Mouse (Mus musculus): Measurements from ENCODE around the gene 2310007B03Rik. TPM values are rescaled to one million over a fixed set of nuclear protein-coding genes. Genes with fewer than 3 reads are reported as not detected.
A peak's percentile ranks its signal among the peaks of the same experiment; 100 is the strongest.
"Not testable (repeated sequence)": the region's sequence is repeated elsewhere in the genome, so short reads cannot be mapped to it uniquely, and the experiment has no call there.

2310007B03Rik gene
- 27.6 and 28.8 TPM in 2 replicates for polyA plus RNA-seq (2015; fragmentation: Nextera tagmentation; extraction: Ambion mirVana)

DNA sequence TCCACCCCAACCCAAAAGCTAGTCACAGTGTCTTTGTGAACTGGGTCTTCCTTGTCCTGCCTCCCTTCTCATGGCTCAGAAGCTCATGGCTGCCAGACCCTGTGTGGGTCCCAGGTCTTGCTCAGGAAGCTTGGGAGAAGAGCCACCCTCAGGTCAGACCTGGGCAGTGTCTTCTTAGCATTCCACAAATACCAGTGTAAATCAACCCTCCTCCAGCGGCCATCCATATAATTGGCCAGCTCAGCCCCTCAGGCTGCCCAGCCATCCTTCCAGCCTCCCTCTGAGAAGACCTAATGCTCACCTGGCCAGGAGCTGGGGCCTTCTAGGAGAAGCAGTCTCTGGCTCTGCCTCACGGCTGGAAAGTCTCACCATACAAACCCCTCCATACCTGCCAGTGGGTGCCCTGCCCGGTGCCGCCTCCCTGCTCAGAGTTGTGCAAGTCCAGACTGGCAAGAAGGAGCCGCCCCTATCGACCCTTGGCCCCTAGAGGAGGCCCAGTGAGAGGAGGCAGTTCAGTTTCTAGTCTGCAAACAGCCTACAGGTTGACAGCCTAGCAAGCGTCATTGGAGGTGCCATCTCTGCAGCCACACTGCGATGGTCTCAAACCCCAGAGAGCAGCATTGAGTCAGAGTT is at the start of gene 2310007B03Rik:
2310007B03Rik (minus strand) TSS at position 448 of the 633 bp plus-strand sequence.
- no peak for ATAC-seq (ENCODE audit: insufficient number of reproducible peaks, low FRiP score, low TSS enrichment, low read depth)
- 62% methylated on average over 8 of the region's 8 CpGs for WGBS
- Histone ChIP-seq H3K9me3 (no peaks in the 10 kb centered on the region), H3K27me3 (no peaks in the 10 kb centered on the region), H3K27ac (peak within 1 kb of the TSS; percentile 47), H3K4me2 (no peak within 1 kb of the TSS), H3K4me3 (no peak within 1 kb of the TSS), H3K9ac (no peak within 1 kb of the TSS), H3K36me3 (no peaks in the 10 kb centered on the region), H3K4me1 (0 out of 2 replicates have a peak, but pooled peaks cover 3% of the 10 kb centered on the region)

DNA sequence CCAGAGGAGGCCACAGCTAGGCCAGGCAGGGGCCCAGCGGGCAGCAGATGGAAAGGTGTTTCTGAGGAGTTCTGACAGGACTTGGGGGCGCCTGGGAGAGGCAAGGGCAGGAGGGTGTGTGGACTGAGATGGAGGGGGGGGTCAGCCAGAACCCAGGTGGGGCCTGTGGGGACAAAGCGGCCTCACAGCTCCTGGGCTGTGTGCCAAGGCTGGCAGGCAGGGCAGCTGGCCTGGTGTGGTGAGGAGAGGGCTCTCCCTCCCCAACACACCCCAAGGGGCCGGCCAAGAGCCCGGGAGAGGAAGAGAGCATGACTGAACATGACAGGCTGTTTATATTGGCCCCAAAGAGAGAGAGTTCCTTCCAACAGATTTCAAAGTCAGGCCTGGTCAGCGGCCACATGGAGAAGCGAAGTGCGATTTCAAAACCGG is 49.5 kb upstream of the 2310007B03Rik start:
- Histone ChIP-seq H3K9ac (no peak overlapping the region), H3K4me1 (peaks cover 62% of the 10 kb centered on the region), H3K27ac (peak overlapping the region; percentile 81), H3K27me3 (no peaks in the 10 kb centered on the region), H3K4me2 (no peak overlapping the region; the same call in 1 of the 2 replicates), H3K36me3 (no peaks in the 10 kb centered on the region), H3K4me3 (no peak overlapping the region), H3K9me3 (no peaks in the 10 kb centered on the region)
- WGBS: 14% methylated on average over 9 of the region's 9 CpGs
- ATAC-seq (ENCODE audit: insufficient number of reproducible peaks, low FRiP score, low TSS enrichment, low read depth): peak; percentile 73

DNA sequence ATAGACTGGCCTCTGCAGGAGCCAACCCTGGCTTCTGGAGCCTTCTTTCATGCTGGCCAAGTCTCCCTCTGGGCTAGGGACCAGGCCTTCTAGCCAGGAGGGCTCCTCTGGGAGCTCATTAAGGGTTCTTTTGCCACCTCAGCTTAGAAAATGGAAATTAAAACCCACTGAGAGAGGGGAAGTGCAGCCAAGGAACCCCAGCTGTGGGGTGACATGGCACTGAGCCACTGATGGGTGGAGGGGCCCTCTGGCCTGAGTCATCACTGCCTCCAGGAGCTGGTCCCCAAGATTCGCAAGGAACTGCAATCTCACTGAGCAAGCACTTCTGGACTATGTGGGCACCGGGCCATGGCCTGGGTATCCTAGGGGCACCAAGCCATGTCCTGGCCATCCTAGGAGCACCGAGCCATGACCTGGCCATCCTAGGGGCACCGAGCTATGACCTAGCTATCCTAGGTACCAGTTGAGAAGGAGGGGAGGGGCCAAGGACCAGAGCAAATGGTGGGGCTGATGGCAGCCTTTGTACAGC is 46.9 kb upstream of the 2310007B03Rik start:
- peaks cover 51% of the 10 kb centered on the region for H3K4me1 ChIP-seq
- H3K36me3 ChIP-seq: no peaks in the 10 kb centered on the region
- H3K27me3 ChIP-seq: no peaks in the 10 kb centered on the region
- no peak overlapping the region for H3K4me3 ChIP-seq
- ATAC-seq (ENCODE audit: insufficient number of reproducible peaks, low FRiP score, low TSS enrichment, low read depth): no peak
- H3K27ac ChIP-seq: 0 out of 2 replicates have a peak overlapping the region, but pooled peaks have one; percentile 22
- H3K9me3 ChIP-seq: no peaks in the 10 kb centered on the region
- no peak overlapping the region for H3K9ac ChIP-seq
- 85% methylated on average over 4 of the region's 4 CpGs for WGBS
- no peak overlapping the region for H3K4me2 ChIP-seq

DNA sequence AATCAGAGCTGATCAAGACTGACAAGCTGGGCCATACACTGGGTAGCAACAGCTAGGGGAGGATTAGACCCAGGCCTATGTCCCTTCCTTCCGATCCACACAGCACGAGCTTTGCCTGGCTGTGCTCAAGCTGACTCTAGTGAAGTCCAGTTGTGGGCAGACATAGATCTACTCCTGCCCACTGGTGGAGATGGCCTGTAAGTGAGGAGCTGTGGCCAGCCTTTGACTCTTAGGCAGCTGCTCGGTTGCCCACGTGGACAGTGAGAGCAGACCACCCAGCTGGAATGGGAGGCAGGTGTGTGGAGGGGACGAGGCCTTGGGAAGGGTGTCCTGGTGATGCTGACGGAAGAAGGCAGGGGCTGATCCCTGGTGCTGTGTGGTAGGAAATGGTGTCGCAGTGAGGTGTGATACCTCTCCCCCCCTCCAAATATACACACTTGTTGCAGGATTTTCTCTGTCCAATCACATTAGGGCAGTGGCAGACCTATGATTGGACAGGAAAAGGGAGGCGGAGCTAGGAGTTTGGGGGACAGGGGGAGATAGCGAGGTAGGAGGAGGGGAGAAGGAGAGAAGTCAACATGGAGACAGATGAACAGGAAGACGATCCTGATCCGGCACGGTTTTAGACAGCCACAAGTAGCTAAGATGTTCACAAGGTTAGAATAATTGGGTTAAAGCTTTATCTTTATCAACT is 45.7 kb upstream of the 2310007B03Rik start:
- Histone ChIP-seq H3K36me3 (no peaks in the 10 kb centered on the region), H3K27ac (no peak overlapping the region), H3K4me1 (peaks cover 42% of the 10 kb centered on the region), H3K4me3 (no peak overlapping the region), H3K9me3 (no peaks in the 10 kb centered on the region), H3K27me3 (no peaks in the 10 kb centered on the region), H3K9ac (no peak overlapping the region), H3K4me2 (no peak overlapping the region)
- 63% methylated on average over 12 of the region's 12 CpGs for WGBS
- ATAC-seq (ENCODE audit: insufficient number of reproducible peaks, low FRiP score, low TSS enrichment, low read depth): no peak

DNA sequence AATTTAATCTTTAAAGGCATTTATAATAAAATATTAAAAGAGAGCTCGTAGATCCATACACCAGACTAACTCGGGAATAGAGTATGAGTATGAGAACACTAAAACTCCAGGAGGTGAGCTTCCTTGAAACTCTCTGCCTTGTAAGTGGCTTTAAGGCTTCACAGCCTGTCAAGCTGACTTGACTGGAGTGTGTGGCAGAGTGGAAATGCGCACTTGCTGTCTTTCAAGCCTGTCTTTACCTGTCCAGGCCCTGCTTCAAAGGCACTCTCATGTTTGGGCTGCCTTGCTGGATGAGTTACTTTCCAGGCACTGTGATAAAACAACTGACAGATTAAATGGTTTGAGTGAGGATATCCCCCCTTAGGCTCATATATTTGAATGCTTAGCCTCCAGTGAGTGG is 37.2 kb upstream of the 2310007B03Rik start:
- Histone ChIP-seq H3K9me3 (no peaks in the 10 kb centered on the region), H3K36me3 (no peaks in the 10 kb centered on the region), H3K27me3 (no peaks in the 10 kb centered on the region), H3K4me1 (no peaks in the 10 kb centered on the region), H3K9ac (no peak overlapping the region), H3K4me2 (no peak overlapping the region), H3K4me3 (no peak overlapping the region), H3K27ac (no peak overlapping the region)
- no peak for ATAC-seq (ENCODE audit: insufficient number of reproducible peaks, low FRiP score, low TSS enrichment, low read depth)
- 63% methylated on average over 3 of the region's 3 CpGs for WGBS

DNA sequence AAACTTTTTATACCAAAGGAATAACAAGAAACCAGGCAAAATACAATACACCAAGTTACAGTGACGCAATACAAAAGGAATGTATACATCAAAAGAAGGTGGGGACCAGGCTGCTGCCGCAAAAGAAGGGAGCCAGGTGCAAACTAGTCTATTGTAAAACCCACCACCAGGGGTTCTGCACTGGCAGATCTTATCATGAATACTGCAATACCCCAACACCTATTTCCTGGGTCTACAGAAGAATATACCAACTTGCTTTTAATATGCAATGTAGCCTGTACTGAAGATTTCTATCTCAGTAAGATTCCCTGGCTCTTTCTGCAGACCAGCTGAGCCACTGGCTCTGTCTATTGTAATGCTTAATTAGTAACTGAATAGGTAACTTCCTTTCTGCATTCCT is 36.7 kb upstream of the 2310007B03Rik start:
- ATAC-seq (ENCODE audit: insufficient number of reproducible peaks, low FRiP score, low TSS enrichment, low read depth); H3K36me3 ChIP-seq; H3K4me1 ChIP-seq; H3K9me3 ChIP-seq; H3K4me3 ChIP-seq; H3K4me2 ChIP-seq; H3K27ac ChIP-seq; H3K27me3 ChIP-seq; H3K9ac ChIP-seq: not testable (repeated sequence)
- WGBS: 59% methylated on average over 2 of the region's 2 CpGs

DNA sequence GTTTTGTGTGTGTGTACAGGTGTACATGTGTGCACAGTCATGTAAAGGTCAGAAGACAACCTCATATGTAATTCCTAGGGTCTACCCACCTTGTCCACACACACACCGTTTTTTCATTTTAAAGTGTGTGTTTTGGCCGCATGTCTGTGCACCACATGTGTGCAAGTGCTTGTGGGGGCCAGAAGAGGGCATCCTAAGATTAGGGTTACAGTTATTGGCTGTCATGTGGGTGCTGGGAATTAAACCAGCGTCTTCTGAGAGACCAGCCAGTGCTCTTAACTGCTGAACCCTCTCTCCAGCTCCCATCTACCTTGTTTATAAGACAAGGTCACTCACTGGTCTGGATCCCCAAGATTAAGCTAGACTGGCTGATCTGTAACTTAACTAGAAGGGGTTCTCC is 34.2 kb upstream of the 2310007B03Rik start:
- H3K27ac ChIP-seq: no peak overlapping the region
- H3K27me3 ChIP-seq: 0 out of 2 replicates have a peak, but pooled peaks cover 7% of the 10 kb centered on the region
- 87% methylated on average over 3 of the region's 3 CpGs for WGBS
- no peaks in the 10 kb centered on the region for H3K36me3 ChIP-seq
- 0 out of 2 replicates have a peak, but pooled peaks cover 4% of the 10 kb centered on the region for H3K4me1 ChIP-seq
- H3K4me3 ChIP-seq: no peak overlapping the region
- no peak overlapping the region for H3K4me2 ChIP-seq
- no peak overlapping the region for H3K9ac ChIP-seq
- H3K9me3 ChIP-seq: no peaks in the 10 kb centered on the region
- no peak for ATAC-seq (ENCODE audit: insufficient number of reproducible peaks, low FRiP score, low TSS enrichment, low read depth)

DNA sequence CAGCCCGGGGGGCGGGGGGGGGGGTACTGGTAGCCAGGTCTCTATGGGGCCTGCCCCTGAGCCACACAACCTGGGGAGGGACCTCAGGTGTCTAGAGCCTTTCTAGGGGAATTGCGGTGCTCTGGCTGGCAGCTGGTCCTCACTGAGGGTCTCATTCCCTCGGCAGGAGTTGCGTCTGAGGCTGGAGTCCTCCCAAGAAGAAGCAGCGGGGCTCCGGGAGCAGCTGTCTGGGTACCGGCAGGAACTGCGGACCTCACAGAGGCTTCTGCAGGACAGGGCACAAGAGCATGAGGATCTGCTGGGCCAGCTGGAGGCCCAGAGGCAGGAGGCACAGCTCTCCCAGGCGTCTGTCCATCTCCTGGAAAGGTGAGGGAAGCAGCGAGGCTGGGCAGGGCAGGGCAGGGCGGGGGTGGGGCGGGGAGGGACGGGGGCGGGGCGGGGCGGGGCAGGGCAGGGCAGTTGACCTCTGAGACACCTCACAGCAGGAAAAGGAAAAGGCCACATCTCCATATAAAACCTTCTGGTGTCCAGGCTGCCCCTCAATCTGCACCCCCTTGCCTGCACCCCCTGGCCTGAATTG is 30.1 kb upstream of the 2310007B03Rik start:
- 0 out of 2 replicates have a peak, but pooled peaks cover 13% of the 10 kb centered on the region for H3K27me3 ChIP-seq
- H3K27ac ChIP-seq: no peak overlapping the region
- H3K4me1 ChIP-seq: peaks cover 9% of the 10 kb centered on the region; the same call in 1 of the 2 replicates
- 14% methylated on average over 11 of the region's 17 CpGs for WGBS
- no peak overlapping the region for H3K4me3 ChIP-seq
- no peaks in the 10 kb centered on the region for H3K9me3 ChIP-seq
- ATAC-seq (ENCODE audit: insufficient number of reproducible peaks, low FRiP score, low TSS enrichment, low read depth): no peak
- H3K4me2 ChIP-seq: no peak overlapping the region
- H3K9ac ChIP-seq: no peak overlapping the region
- no peaks in the 10 kb centered on the region for H3K36me3 ChIP-seq

DNA sequence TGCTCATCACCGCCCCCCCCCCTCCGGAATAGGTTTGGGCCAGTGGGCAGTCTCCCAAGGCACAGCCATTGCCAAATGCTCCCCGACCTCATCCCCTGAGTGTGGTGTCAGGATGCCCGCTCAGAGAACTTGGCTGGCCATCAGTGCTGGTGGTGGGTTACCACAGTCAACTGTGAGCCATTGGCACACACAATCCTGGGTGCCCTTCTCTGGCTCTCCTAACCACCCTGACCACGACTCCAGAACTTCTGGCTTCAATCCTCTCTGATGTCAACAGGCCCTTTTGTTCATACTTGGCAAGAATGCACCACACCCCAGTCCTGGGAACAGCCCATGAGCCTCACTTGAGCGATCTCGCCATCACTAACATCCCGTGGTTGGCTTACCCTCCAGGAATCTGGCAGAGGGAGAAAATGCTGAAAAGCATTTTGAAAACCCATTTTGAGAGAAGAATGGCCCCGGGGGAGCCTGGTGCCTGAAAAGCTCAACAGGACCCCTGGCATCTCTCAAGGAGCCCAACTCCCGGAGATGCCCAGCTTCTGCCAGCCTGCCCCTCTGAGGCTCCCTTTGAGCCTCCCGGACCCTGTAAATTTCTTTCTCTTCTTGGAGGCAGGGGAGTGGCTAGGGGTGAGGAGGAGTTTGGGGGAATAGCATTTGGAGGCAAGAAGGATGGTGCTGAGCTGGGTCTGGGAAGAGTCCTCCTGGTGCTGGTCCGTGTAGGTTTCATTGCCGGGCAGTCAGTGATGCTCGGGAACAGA is 23.5 kb upstream of the 2310007B03Rik start:
- Histone ChIP-seq H3K4me1 (peaks cover 16% of the 10 kb centered on the region), H3K27me3 (no peaks in the 10 kb centered on the region), H3K27ac (no peak overlapping the region), H3K9me3 (no peaks in the 10 kb centered on the region), H3K4me3 (no peak overlapping the region), H3K4me2 (no peak overlapping the region), H3K36me3 (no peaks in the 10 kb centered on the region), H3K9ac (no peak overlapping the region)
- 70% methylated on average over 14 of the region's 14 CpGs for WGBS
- no peak for ATAC-seq (ENCODE audit: insufficient number of reproducible peaks, low FRiP score, low TSS enrichment, low read depth)

DNA sequence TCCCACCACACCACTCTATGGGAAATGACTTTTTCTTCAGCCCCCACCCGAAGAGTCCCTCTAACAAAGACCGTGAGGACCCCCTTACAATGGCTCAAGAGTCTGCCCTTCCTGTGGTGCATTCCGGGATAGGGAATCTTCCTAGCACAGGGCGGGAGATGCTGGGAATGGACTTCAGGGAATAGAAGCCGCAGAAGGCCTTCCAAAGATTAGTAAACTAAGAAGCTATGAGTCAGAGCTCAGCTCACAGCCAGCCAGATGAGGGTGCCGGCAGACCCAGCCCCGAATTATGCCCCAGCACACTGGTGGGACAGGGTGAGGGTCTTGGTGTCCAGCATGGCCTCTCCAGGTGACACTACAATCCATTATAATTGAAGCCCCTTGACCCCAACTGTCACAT is 21.5 kb upstream of the 2310007B03Rik start:
- Histone ChIP-seq H3K9me3 (no peaks in the 10 kb centered on the region), H3K9ac (no peak overlapping the region), H3K4me1 (peaks cover 29% of the 10 kb centered on the region), H3K4me2 (no peak overlapping the region), H3K27me3 (no peaks in the 10 kb centered on the region), H3K27ac (no peak overlapping the region), H3K36me3 (no peaks in the 10 kb centered on the region), H3K4me3 (no peak overlapping the region)
- WGBS: 87% methylated on average over 7 of the region's 7 CpGs
- ATAC-seq (ENCODE audit: insufficient number of reproducible peaks, low FRiP score, low TSS enrichment, low read depth): no peak

DNA sequence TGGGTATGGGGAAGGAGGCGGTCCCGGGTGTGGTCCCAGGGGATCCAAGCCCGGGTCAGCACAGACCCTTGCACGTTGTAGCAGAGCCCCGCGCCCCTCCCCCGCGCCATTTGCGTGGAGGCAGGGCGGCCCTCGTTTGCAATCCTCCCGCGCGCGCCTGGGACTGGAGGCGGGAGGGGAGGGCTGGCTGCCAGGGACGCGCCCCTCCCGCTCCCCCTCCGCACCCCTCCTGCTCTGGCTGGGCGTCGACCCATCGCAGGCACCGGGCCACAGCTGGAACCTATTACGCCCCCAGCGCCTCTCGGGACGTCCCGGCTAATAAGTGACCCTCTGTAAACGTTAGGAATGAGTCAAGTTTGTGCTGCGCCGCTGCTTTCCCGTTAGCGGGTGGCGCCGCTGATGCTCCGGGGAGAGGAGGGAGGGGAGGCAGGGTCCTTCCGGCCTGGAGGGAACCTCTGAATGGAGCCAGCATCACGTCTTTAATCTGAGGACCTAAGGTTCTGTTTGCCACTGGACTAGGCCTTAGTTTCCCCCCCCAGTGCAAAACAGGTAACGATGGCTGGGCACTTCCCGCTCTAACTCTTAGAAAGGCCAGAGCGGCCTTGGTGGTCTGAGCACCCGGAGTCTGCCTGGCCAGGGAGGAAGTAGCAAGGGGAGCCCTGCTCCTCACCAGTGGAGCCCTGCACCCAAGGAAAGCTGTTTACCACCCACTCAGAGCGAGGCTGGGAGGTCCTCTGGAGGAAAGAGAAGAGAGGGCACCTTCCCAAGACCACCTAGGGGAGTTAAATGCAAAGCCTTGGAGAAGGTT is 16.0 kb upstream of the 2310007B03Rik start:
- peaks cover 41% of the 10 kb centered on the region for H3K4me1 ChIP-seq

More for the DNA sequence above, 16.0 kb upstream of the 2310007B03Rik start:
- peak overlapping the region; percentile 83 for H3K27ac ChIP-seq
- no peaks in the 10 kb centered on the region for H3K27me3 ChIP-seq
- H3K36me3 ChIP-seq: no peaks in the 10 kb centered on the region
- peak overlapping the region; percentile 37 for H3K4me3 ChIP-seq
- no peaks in the 10 kb centered on the region for H3K9me3 ChIP-seq
- H3K9ac ChIP-seq: peak overlapping the region; percentile 32; the same call in 1 of the 2 replicates
- peak overlapping the region; percentile 85 for H3K4me2 ChIP-seq
- ATAC-seq (ENCODE audit: insufficient number of reproducible peaks, low FRiP score, low TSS enrichment, low read depth): peak; percentile 75
- WGBS: 4% methylated on average over 37 of the region's 44 CpGs

Data from limb, embryonic 15.5 days (tissue).